Mouse (Mus musculus) stomach, postnatal 0 days (tissue): ENCODE data around the gene Ifi202b.
"Not testable (repeated sequence)": the region's sequence is repeated elsewhere in the genome, so short reads cannot be mapped to it uniquely, and the experiment has no call there.

Experiments used
- CTCF ChIP-seq: IDR thresholded peaks from 2 replicates; pipeline ENCODE4 v1.5.1; 2016; ENCODE audit warnings: antibody characterized with exemption, low read depth, mild to moderate bottlenecking, moderate library complexity
- EP300 ChIP-seq: optimal IDR thresholded peaks from 2 replicates; pipeline ENCODE3; 2016; ENCODE audit warnings: antibody characterized with exemption

DNA sequence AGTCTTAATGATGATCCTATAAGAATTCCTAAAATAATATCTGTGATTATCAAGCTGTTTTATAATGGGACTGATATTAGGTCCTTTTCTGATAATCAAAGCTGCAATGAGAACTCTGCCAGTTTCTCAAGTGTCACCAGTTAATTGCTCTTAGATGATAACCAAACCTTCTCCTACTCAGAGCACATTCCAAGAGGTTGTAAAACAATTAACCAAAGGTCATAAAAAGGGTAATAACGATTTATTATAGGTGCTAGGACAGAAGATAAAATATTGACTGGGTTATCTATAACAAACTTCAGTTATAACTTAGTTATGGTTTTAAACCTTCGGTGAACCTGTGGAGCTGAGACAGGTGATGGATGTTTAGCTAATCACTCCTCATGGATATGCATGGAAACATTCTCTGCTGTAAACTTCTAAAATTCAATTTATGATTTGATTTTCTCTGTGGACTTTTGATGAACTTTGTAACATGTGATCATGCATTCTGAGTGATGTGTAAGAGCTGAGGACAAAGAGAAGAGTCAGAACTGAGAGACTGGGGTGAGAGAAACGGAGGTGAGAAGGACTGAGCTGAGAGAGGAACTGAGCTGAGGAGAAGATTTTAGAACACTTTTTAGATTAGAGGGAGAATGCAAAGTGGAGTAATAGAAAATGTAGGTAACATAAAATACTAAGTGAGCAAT is 26.6 kb downstream of the Ifi202b start:
- TF ChIP-seq CTCF, EP300: not testable (repeated sequence)
